Mouse (Mus musculus) cortical plate, adult 2 months (tissue): ENCODE measurements around the gene Atg16l2. TPM values are rescaled to one million over a fixed set of nuclear protein-coding genes. Genes with fewer than 3 reads are reported as not detected.

Experiments
- H3K27ac ChIP-seq: fragments of 200-500 bp; 2 replicates; pipeline ENCODE4 v1.5.1; 2012; ENCODE audit warnings: low read length, control low read depth, inconsistent platforms; ENCODE audit not compliant: insufficient read depth
- H3K4me1 ChIP-seq: fragments of 200-500 bp; 2 replicates; pipeline ENCODE4 v1.6.1; 2011; ENCODE audit warnings: low read length; ENCODE audit not compliant: control insufficient read depth, insufficient read depth
- H3K4me3 ChIP-seq: fragments of 200-500 bp; 2 replicates; pipeline ENCODE4 v1.5.1; 2011; ENCODE audit warnings: mild to moderate bottlenecking, low read length, control low read depth; ENCODE audit not compliant: insufficient read depth
- CTCF ChIP-seq: fragments of 200-500 bp; IDR thresholded peaks from 2 replicates; pipeline ENCODE4 v1.5.1; 2011; ENCODE audit warnings: mild to moderate bottlenecking, control low read depth, low read length; ENCODE audit not compliant: insufficient read depth; ENCODE audit errors: extremely low read depth
- POLR2A ChIP-seq: fragments of 200-500 bp; IDR thresholded peaks from 2 replicates; pipeline ENCODE4 v1.6.1; 2011; ENCODE audit warnings: mild to moderate bottlenecking, low read length, control low read depth; ENCODE audit not compliant: insufficient read depth; ENCODE audit errors: extremely low read depth
- polyA plus RNA-seq: library from polyadenylated mRNA; depleted of rRNA; stranded (reverse); fragments of >200 nt; gene quantifications from 2 replicates; pipeline ENCODE4 v1.2.3, GENCODE M21; 2012

The Atg16l2 gene
- polyA plus RNA-seq, 1 experiment = 65.1 TPM

GRCm38 (mm10) chr7:101323141-101323594, 21.1 kb upstream of the Atg16l2 start:
- H3K27ac ChIP-seq = no peak overlapping the region
- H3K4me1 ChIP-seq = peaks cover 9% of the 10 kb centered on the region
- peak overlapping the region; percentile 77 for H3K4me3 ChIP-seq
- no peak for TF ChIP-seq CTCF
- no peak for TF ChIP-seq POLR2A

- Histone ChIP-seq H3K27ac (no peak overlapping the region), H3K4me3 (peak overlapping the region; percentile 77), H3K4me1 (peaks cover 9% of the 10 kb centered on the region)
- TF ChIP-seq POLR2A = no peak
- no peak for TF ChIP-seq CTCF
Observed at GRCm38 (mm10) chr7:101321218-101321827, 19.3 kb upstream of the Atg16l2 start.

GRCm38 (mm10) chr7:101320399-101321217, 18.6 kb upstream of the Atg16l2 start:
- TF ChIP-seq CTCF (no peak), POLR2A (no peak)
- Histone ChIP-seq H3K4me1 (peaks cover 9% of the 10 kb centered on the region), H3K4me3 (peak overlapping the region; percentile 77), H3K27ac (no peak overlapping the region)

GRCm38 (mm10) chr7:101319796-101320195, 17.7 kb upstream of the Atg16l2 start:
- Histone ChIP-seq H3K4me3 (no peak overlapping the region), H3K27ac (no peak overlapping the region), H3K4me1 (peaks cover 14% of the 10 kb centered on the region)
- TF ChIP-seq CTCF (no peak), POLR2A (no peak)

- no peak overlapping the region for H3K27ac ChIP-seq
- peaks cover 18% of the 10 kb centered on the region for H3K4me1 ChIP-seq
- no peak for TF ChIP-seq POLR2A
- no peak for TF ChIP-seq CTCF
- H3K4me3 ChIP-seq = no peak overlapping the region
Observed at GRCm38 (mm10) chr7:101318848-101319247, 16.8 kb upstream of the Atg16l2 start.

- Histone ChIP-seq H3K27ac (no peak within 1 kb of the TSS), H3K4me3 (no peak within 1 kb of the TSS), H3K4me1 (peaks cover 11% of the 10 kb centered on the region)
- TF ChIP-seq POLR2A (no peak), CTCF (no peak)
Observed at GRCm38 (mm10) chr7:101317014-101317413, 15.0 kb upstream of the Atg16l2 start, which contains the start of gene Stard10. Gene Stard10, plus strand, starts transcription at chr7:101317086.

- H3K27ac ChIP-seq = no peak overlapping the region
- H3K4me3 ChIP-seq = no peak overlapping the region
- H3K4me1 ChIP-seq = peaks cover 9% of the 10 kb centered on the region
- TF ChIP-seq CTCF (no peak), POLR2A (no peak)
Observed at GRCm38 (mm10) chr7:101316591-101317001, 14.5 kb upstream of the Atg16l2 start.

GRCm38 (mm10) chr7:101315699-101316098, 13.6 kb upstream of the Atg16l2 start:
- no peak for TF ChIP-seq CTCF
- no peak for TF ChIP-seq POLR2A
- Histone ChIP-seq H3K27ac (no peak overlapping the region), H3K4me1 (peaks cover 9% of the 10 kb centered on the region), H3K4me3 (no peak overlapping the region)

GRCm38 (mm10) chr7:101314396-101314795, 12.3 kb upstream of the Atg16l2 start:
- TF ChIP-seq POLR2A (no peak), CTCF (no peak)
- H3K4me3 ChIP-seq = no peak overlapping the region
- H3K4me1 ChIP-seq = peaks cover 9% of the 10 kb centered on the region
- peak overlapping the region; percentile 40 for H3K27ac ChIP-seq

- Histone ChIP-seq H3K4me3 (no peak overlapping the region), H3K4me1 (peaks cover 9% of the 10 kb centered on the region), H3K27ac (no peak overlapping the region)
- TF ChIP-seq POLR2A = no peak
- TF ChIP-seq CTCF = no peak
Observed at GRCm38 (mm10) chr7:101313033-101313432, 11.0 kb upstream of the Atg16l2 start.

- TF ChIP-seq CTCF = no peak
- TF ChIP-seq POLR2A = no peak
- Histone ChIP-seq H3K27ac (peak overlapping the region; percentile 7; the same call in 1 of the 2 replicates), H3K4me3 (peak overlapping the region; percentile 54; the same call in 1 of the 2 replicates), H3K4me1 (peaks cover 9% of the 10 kb centered on the region)
Observed at GRCm38 (mm10) chr7:101311061-101311460, 9.0 kb upstream of the Atg16l2 start.
